Comparison of ENCODE assay signal across 16 mouse cellular contexts in genomic region chr2:12380233-12380632, GRCm38 (mm10). TPM values are rescaled to one million over a fixed set of nuclear protein-coding genes. Genes with fewer than 3 reads are reported as not detected.
DNase-seq lines count a peak whose midpoint lies in the region; ATAC-seq and TF ChIP-seq lines count a peak whose summit lies in the region.
"Had no signal": no experiment of that assay in that cellular context is flagged by ENCODE, and none has a peak within 500 bp of the region (broad histone marks: within the 10 kb centered on the region; RNA-seq: fewer than 3 reads in every experiment).

No protein-coding gene starts in this region.

- H3K9ac ChIP-seq in lung, embryonic 15.5 days = no peak overlapping the region
- no peak overlapping the region for H3K9ac ChIP-seq in lung, embryonic 16.5 days (ENCODE audit: low read length)
- no peak overlapping the region for H3K9ac ChIP-seq in stomach, postnatal 0 days (ENCODE audit: low read length)
- no peak overlapping the region for H3K9ac ChIP-seq in midbrain, embryonic 14.5 days (replicated peaks; ENCODE audit: low read length)
- H3K9ac ChIP-seq: midbrain, embryonic 13.5 days had no signal

- peak; percentile 8 for DNase-seq in embryo, embryonic 11 days
- DNase-seq in embryo, embryonic 9.5 days (ENCODE audit: extremely low spot score) = no peak
- DNase-seq in lung, postnatal 4 days = no peak
- peak; percentile 23 for DNase-seq in stomach, postnatal 0 days (ENCODE audit: low spot score)
- DNase-seq in midbrain, embryonic 14.5 days = no peak
- no peak for DNase-seq in kidney, postnatal 4 days
- DNase-seq: adrenal gland, postnatal 36 days; cerebellum, postnatal 10 days; heart, postnatal 10 days; kidney, adult 9 months had no signal

- H3K36me3 ChIP-seq in lung, embryonic 15.5 days = no peaks in the 10 kb centered on the region
- no peaks in the 10 kb centered on the region for H3K36me3 ChIP-seq in lung, embryonic 16.5 days (ENCODE audit: control insufficient read depth, insufficient read depth, low read length)
- H3K36me3 ChIP-seq in stomach, postnatal 0 days (ENCODE audit: control insufficient read depth, insufficient read depth, low read length) = no peaks in the 10 kb centered on the region
- peaks cover 7% of the 10 kb centered on the region for H3K36me3 ChIP-seq in midbrain, embryonic 14.5 days (ENCODE audit: control insufficient read depth, insufficient read depth, low read length)

- TF ChIP-seq EP300 in stomach, postnatal 0 days (optimal IDR thresholded peaks at IDR 0.05) = no peak

- no peak overlapping the region for H3K4me3 ChIP-seq in lung, embryonic 15.5 days
- no peak overlapping the region for H3K4me3 ChIP-seq in lung, embryonic 16.5 days (ENCODE audit: low read length)
- no peak overlapping the region for H3K4me3 ChIP-seq in stomach, postnatal 0 days (ENCODE audit: low read depth, low read length)
- H3K4me3 ChIP-seq in midbrain, embryonic 14.5 days (replicated peaks; ENCODE audit: low read depth, low read length) = no peak overlapping the region
- H3K4me3 ChIP-seq: forebrain, embryonic 10.5 days; midbrain, embryonic 13.5 days had no signal

- no peak for TF ChIP-seq CTCF in stomach, postnatal 0 days (IDR thresholded peaks at IDR 0.05; ENCODE audit: low read depth)

- no peak overlapping the region for H3K4me2 ChIP-seq in lung, embryonic 15.5 days
- no peak overlapping the region for H3K4me2 ChIP-seq in lung, embryonic 16.5 days (ENCODE audit: low read depth, low read length)
- no peak overlapping the region for H3K4me2 ChIP-seq in stomach, postnatal 0 days (replicated peaks; ENCODE audit: low read depth)
- H3K4me2 ChIP-seq in midbrain, embryonic 14.5 days (ENCODE audit: low read length) = no peak overlapping the region
- H3K4me2 ChIP-seq: midbrain, embryonic 13.5 days had no signal

- H3K4me1 ChIP-seq in lung, embryonic 15.5 days = peaks cover 3% of the 10 kb centered on the region; the same call in 1 of the 2 replicates
- 0 out of 2 replicates have a peak, but pooled peaks cover 4% of the 10 kb centered on the region for H3K4me1 ChIP-seq in lung, embryonic 16.5 days (replicated peaks; ENCODE audit: control insufficient read depth, insufficient read depth, low read length)
- H3K4me1 ChIP-seq in stomach, postnatal 0 days (replicated peaks; ENCODE audit: control insufficient read depth, insufficient read depth) = 0 out of 2 replicates have a peak, but pooled peaks cover 2% of the 10 kb centered on the region
- H3K4me1 ChIP-seq in midbrain, embryonic 14.5 days (ENCODE audit: control insufficient read depth, insufficient read depth, low read length) = no peaks in the 10 kb centered on the region
- H3K4me1 ChIP-seq: midbrain, embryonic 13.5 days had no signal

- peak overlapping the region; percentile 4; the same call in 1 of the 2 replicates for H3K27ac ChIP-seq in lung, embryonic 15.5 days
- H3K27ac ChIP-seq in lung, embryonic 16.5 days (ENCODE audit: low read length) = no peak overlapping the region
- no peak overlapping the region for H3K27ac ChIP-seq in stomach, postnatal 0 days (replicated peaks)
- H3K27ac ChIP-seq in midbrain, embryonic 14.5 days (replicated peaks; ENCODE audit: low read depth, low read length) = no peak overlapping the region
- H3K27ac ChIP-seq: forebrain, embryonic 10.5 days; macrophage; midbrain, embryonic 13.5 days had no signal

- peak; percentile 39 for ATAC-seq in lung, embryonic 15.5 days (ENCODE audit: borderline replicate concordance, extremely low read depth, low FRiP score, low TSS enrichment)
- peak; percentile 47; the same call in 1 of the 2 replicates for ATAC-seq in lung, embryonic 16.5 days (ENCODE audit: low read depth)
- ATAC-seq in stomach, postnatal 0 days (ENCODE audit: low FRiP score, low TSS enrichment) = peak; percentile 63; the same call in 1 of the 2 replicates
- ATAC-seq in midbrain, embryonic 14.5 days (ENCODE audit: low FRiP score, low TSS enrichment) = no peak
- ATAC-seq: hindbrain, embryonic 16.5 days; midbrain, embryonic 13.5 days had no signal

- no peaks in the 10 kb centered on the region for H3K9me3 ChIP-seq in lung, embryonic 15.5 days
- no peaks in the 10 kb centered on the region for H3K9me3 ChIP-seq in lung, embryonic 16.5 days (ENCODE audit: control insufficient read depth, low read length)
- H3K9me3 ChIP-seq in stomach, postnatal 0 days (ENCODE audit: control insufficient read depth, low read length) = no peaks in the 10 kb centered on the region
- H3K9me3 ChIP-seq in midbrain, embryonic 14.5 days (ENCODE audit: control insufficient read depth, low read length) = no peaks in the 10 kb centered on the region
- H3K9me3 ChIP-seq: forebrain, embryonic 10.5 days; midbrain, embryonic 13.5 days had no signal

- 16% methylated on average over 2 of the region's 2 CpGs for WGBS in lung, embryonic 15.5 days
- WGBS in lung, embryonic 16.5 days = 17% methylated on average over 2 of the region's 2 CpGs
- 14% methylated on average over 2 of the region's 2 CpGs for WGBS in stomach, postnatal 0 days
- WGBS in midbrain, embryonic 14.5 days = 64% methylated on average over 2 of the region's 2 CpGs

- H3K27me3 ChIP-seq in lung, embryonic 15.5 days = no peaks in the 10 kb centered on the region
- no peaks in the 10 kb centered on the region for H3K27me3 ChIP-seq in lung, embryonic 16.5 days (ENCODE audit: control insufficient read depth, insufficient read depth, low read depth, low read length)
- no peaks in the 10 kb centered on the region for H3K27me3 ChIP-seq in stomach, postnatal 0 days (ENCODE audit: control insufficient read depth, insufficient read depth, low read length)
- H3K27me3 ChIP-seq in midbrain, embryonic 14.5 days (ENCODE audit: control insufficient read depth, insufficient read depth, low read length) = no peaks in the 10 kb centered on the region
- H3K27me3 ChIP-seq: midbrain, embryonic 13.5 days had no signal

RNA-seq across cellular contexts. Expression of gene Mindy3, which starts 39.0 kb away (rescaled TPM):
- polyA plus RNA-seq in lung, embryonic 15.5 days (2015; fragmentation: Nextera tagmentation; extraction: Ambion mirVana) = 31.1 and 33.0 TPM in 2 replicates
- polyA plus RNA-seq in lung, embryonic 16.5 days (2015; fragmentation: Nextera tagmentation; extraction: Ambion mirVana) = 28.7 and 31.8 TPM in 2 replicates
- 31.8 and 33.6 TPM in 2 replicates for polyA plus RNA-seq in stomach, postnatal 0 days (2015; fragmentation: Nextera tagmentation; extraction: Ambion mirVana)
- polyA plus RNA-seq in midbrain, embryonic 14.5 days (2014; fragmentation: Nextera tagmentation; extraction: Ambion mirVana) = 53.2 and 56.7 TPM in 2 replicates

Comparison
In these comparisons a context has a peak if more than half of its experiments do, and no peak if none do; other contexts are left out.
1. DNase-seq: peak in embryo, embryonic 11 days (single experiment) and stomach, postnatal 0 days (single experiment); none in embryo, embryonic 9.5 days (single experiment), lung, postnatal 4 days (0 of 2), midbrain, embryonic 14.5 days (single experiment) and kidney, postnatal 4 days (0 of 2).